Mouse (Mus musculus) kidney, embryonic 15.5 days (tissue): ENCODE measurements around the gene Slit2. TPM values are rescaled to one million over a fixed set of nuclear protein-coding genes. Genes with fewer than 3 reads are reported as not detected.

Experiments
- ATAC-seq: fragments of 200-750 bp; cut with Nextera tagmentation; replicated peaks from 2 replicates; pipeline ENCODE4 v1.8.0; 2017; ENCODE audit warnings: moderate TSS enrichment; ENCODE audit not compliant: low FRiP score
- H3K27ac ChIP-seq: fragments of 300-500 bp; sonication (generic); 2 replicates; pipeline ENCODE4 v1.5.1; 2015; ENCODE audit warnings: mild to moderate bottlenecking, inconsistent platforms
- H3K27me3 ChIP-seq: fragments of 300-500 bp; sonication (generic); 2 replicates; pipeline ENCODE4 v1.6.1; 2015; ENCODE audit warnings: inconsistent platforms
- H3K36me3 ChIP-seq: fragments of 300-500 bp; sonication (generic); 2 replicates; pipeline ENCODE4 v1.6.1; 2015; ENCODE audit warnings: inconsistent platforms
- H3K4me1 ChIP-seq: fragments of 300-500 bp; sonication (generic); 2 replicates; pipeline ENCODE4 v1.6.1; 2015; ENCODE audit warnings: inconsistent platforms
- H3K4me2 ChIP-seq: fragments of 300-500 bp; sonication (generic); 2 replicates; pipeline ENCODE4 v1.6.1; 2015; ENCODE audit warnings: moderate library complexity, mild to moderate bottlenecking, inconsistent platforms
- H3K4me3 ChIP-seq: fragments of 300-500 bp; sonication (generic); replicated peaks from 2 replicates; pipeline ENCODE4 v1.5.1; 2015; ENCODE audit warnings: mild to moderate bottlenecking, inconsistent platforms
- H3K9ac ChIP-seq: fragments of 300-500 bp; sonication (generic); 2 replicates; pipeline ENCODE4 v1.6.1; 2015; ENCODE audit warnings: mild to moderate bottlenecking, inconsistent platforms
- H3K9me3 ChIP-seq: fragments of 300-500 bp; sonication (generic); replicated peaks from 2 replicates; pipeline ENCODE4 v1.6.1; 2016; ENCODE audit warnings: inconsistent platforms
- WGBS: fragments of 180-500 bp; shearing (Covaris S2); methylation state at CpG from one replicate; pipeline ENCODE4 v1.1.7; 2015; ENCODE audit warnings: mixed read lengths; 5-methylcytosine and 5-hydroxymethylcytosine counted together
- polyA plus RNA-seq: library from polyadenylated mRNA; unstranded; fragments of >200 nt; fragmentation: Nextera tagmentation; extraction: Ambion mirVana; gene quantifications from 2 replicates; pipeline ENCODE4 v1.2.1, GENCODE M21; 2015

The Slit2 gene
- 34.8 and 36.3 TPM in 2 replicates for polyA plus RNA-seq

DNA sequence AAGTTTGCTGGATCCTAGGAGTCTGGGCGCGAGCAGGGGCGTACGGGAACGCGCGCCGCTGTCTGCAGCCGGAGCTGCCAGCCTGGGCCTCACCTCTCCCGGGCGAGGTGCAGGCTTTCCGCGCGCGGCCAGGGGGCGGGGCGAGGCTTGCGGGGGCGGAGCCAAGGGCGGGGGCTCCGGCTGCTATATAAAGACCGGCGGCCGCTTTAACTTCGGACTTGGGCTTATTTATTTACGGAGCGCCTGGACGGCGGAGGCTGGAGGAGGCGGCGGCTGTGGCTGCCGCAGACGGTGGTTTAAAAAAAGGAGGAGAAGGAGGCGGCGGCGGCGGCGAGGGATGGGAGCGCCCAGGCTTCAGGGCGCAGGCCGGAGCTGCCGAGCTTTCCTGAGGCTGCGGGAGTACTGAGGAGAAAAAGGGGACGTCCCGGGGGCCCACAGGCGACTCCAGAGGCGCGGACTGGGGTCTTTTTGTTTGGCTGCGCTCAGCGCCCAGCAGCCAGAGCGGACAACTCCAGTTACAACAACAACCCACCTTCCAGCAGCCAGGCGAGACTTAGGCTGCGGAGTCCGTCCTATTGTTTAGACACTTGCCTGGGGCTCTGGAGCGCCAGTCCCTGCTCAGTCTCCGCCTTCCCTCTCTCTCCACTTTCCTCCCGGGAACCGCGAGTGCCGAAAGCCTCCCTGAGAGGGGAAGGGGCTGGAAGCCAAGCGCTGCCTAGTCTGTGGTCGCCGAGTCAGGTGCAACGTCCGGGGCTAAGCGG lies at the start of gene Slit2:
Gene Slit2, plus strand, starts transcription at position 198 of the 761 bp plus-strand sequence.
- peak; percentile 88 for ATAC-seq
- Histone ChIP-seq H3K27me3 (peaks cover 9% of the 10 kb centered on the region; the same call in 1 of the 2 replicates), H3K4me2 (peak within 1 kb of the TSS; percentile 71), H3K9ac (peak within 1 kb of the TSS; percentile 71), H3K27ac (peak within 1 kb of the TSS; percentile 91), H3K4me3 (peak within 1 kb of the TSS; percentile 80), H3K9me3 (no peaks in the 10 kb centered on the region), H3K36me3 (no peaks in the 10 kb centered on the region), H3K4me1 (peaks cover 30% of the 10 kb centered on the region)
- under 1% methylated on average over 65 of the region's 66 CpGs for WGBS

DNA sequence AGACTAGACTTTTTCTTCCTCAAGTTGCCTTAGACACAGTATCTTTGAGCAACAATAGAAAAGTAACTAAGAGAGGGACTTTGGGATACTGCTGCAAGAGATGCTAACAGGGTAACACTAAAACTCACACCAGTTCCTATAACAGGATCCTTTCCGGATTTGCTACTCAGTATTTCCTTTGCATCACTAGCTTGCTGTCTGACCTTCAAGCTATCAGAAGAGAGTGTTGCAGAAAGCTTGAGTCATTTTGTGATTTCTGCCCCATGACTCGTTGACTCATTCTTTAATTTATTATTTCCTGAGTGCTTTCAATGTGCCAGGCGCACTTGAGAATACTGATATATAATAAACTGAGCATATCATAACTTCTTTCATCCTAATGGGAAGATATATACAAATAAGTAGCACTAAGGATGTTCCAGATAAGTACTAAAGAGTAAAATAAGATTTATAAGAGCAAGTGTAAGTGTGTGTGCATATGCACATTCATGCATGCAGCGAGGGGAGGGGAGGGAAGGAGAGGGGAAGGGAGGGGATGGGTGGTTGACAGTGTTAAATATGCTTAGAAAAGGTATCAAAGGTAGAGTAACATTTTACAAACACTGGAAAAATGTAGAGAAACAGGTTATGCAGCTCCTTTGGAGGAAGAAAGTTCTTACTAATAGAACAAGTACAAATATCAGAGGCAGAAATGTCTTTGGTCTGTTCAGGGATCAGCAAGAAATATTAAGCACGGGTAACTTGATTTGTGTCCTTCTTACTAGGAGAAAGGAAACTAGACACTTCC lies 44.2 kb upstream of the Slit2 start:
- Histone ChIP-seq H3K9me3 (no peaks in the 10 kb centered on the region), H3K4me2 (no peak overlapping the region), H3K27me3 (no peaks in the 10 kb centered on the region), H3K9ac (no peak overlapping the region), H3K4me3 (no peak overlapping the region), H3K4me1 (no peaks in the 10 kb centered on the region), H3K36me3 (no peaks in the 10 kb centered on the region), H3K27ac (no peak overlapping the region)
- no peak for ATAC-seq
- WGBS, result 60% methylated on average over 5 of the region's 5 CpGs

GRCm38 (mm10) chr5:47956451-47956850 lies 26.5 kb upstream of the Slit2 start:
- no peaks in the 10 kb centered on the region for H3K4me1 ChIP-seq
- H3K9me3 ChIP-seq, result no peaks in the 10 kb centered on the region
- no peak for ATAC-seq
- no peaks in the 10 kb centered on the region for H3K36me3 ChIP-seq
- H3K4me3 ChIP-seq, result no peak overlapping the region
- H3K4me2 ChIP-seq, result no peak overlapping the region
- 77% methylated on average over 1 of the region's 1 CpGs for WGBS
- no peaks in the 10 kb centered on the region for H3K27me3 ChIP-seq
- no peak overlapping the region for H3K27ac ChIP-seq
- H3K9ac ChIP-seq, result no peak overlapping the region

- Histone ChIP-seq H3K4me3 (no peak overlapping the region), H3K4me1 (0 out of 2 replicates have a peak, but pooled peaks cover 2% of the 10 kb centered on the region), H3K4me2 (no peak overlapping the region), H3K9ac (no peak overlapping the region), H3K9me3 (no peaks in the 10 kb centered on the region), H3K27me3 (no peaks in the 10 kb centered on the region), H3K36me3 (no peaks in the 10 kb centered on the region), H3K27ac (no peak overlapping the region)
- WGBS, result 81% methylated on average over 2 of the region's 2 CpGs
- ATAC-seq, result no peak
Measured at GRCm38 (mm10) chr5:47975795-47976194, 7.1 kb upstream of the Slit2 start.

GRCm38 (mm10) chr5:47979371-47979770 lies 3.6 kb upstream of the Slit2 start:
- Histone ChIP-seq H3K4me2 (no peak overlapping the region), H3K27me3 (peaks cover 3% of the 10 kb centered on the region; the same call in 1 of the 2 replicates), H3K9ac (no peak overlapping the region), H3K9me3 (no peaks in the 10 kb centered on the region), H3K27ac (no peak overlapping the region), H3K36me3 (no peaks in the 10 kb centered on the region), H3K4me1 (peaks cover 10% of the 10 kb centered on the region; the same call in 1 of the 2 replicates), H3K4me3 (no peak overlapping the region)
- no peak for ATAC-seq
- whole genome bisulfite sequencing, result 22% methylated on average over 4 of the region's 4 CpGs

- no peak overlapping the region for H3K4me3 ChIP-seq
- H3K36me3 ChIP-seq, result no peaks in the 10 kb centered on the region
- WGBS, result 28% methylated on average over 5 of the region's 5 CpGs
- no peak for ATAC-seq
- no peak overlapping the region for H3K27ac ChIP-seq
- peaks cover 20% of the 10 kb centered on the region for H3K4me1 ChIP-seq
- H3K4me2 ChIP-seq, result no peak overlapping the region
- no peak overlapping the region for H3K9ac ChIP-seq
- no peaks in the 10 kb centered on the region for H3K9me3 ChIP-seq
- H3K27me3 ChIP-seq, result peaks cover 9% of the 10 kb centered on the region; the same call in 1 of the 2 replicates
Measured at GRCm38 (mm10) chr5:47980459-47980858, 2.5 kb upstream of the Slit2 start.

- WGBS, result 64% methylated on average over 8 of the region's 8 CpGs
Measured at GRCm38 (mm10) chr5:47981951-47982350, 987 bp upstream of the Slit2 start.

GRCm38 (mm10) chr5:47983746-47984583 lies 1.0 kb downstream of the Slit2 start:
- no peaks in the 10 kb centered on the region for H3K9me3 ChIP-seq
- peak; percentile 0 for ATAC-seq
- WGBS, result under 1% methylated on average over 38 of the region's 38 CpGs
- H3K27me3 ChIP-seq, result peaks cover 9% of the 10 kb centered on the region; the same call in 1 of the 2 replicates
- H3K4me3 ChIP-seq, result peak overlapping the region; percentile 80
- peak overlapping the region; percentile 71 for H3K4me2 ChIP-seq
- peaks cover 33% of the 10 kb centered on the region for H3K4me1 ChIP-seq
- peak overlapping the region; percentile 91; the same call in 1 of the 2 replicates for H3K27ac ChIP-seq
- 0 out of 2 replicates have a peak, but pooled peaks cover 1% of the 10 kb centered on the region for H3K36me3 ChIP-seq
- H3K9ac ChIP-seq, result peak overlapping the region; percentile 71

More at GRCm38 (mm10) chr5:47981951-47982350, 987 bp upstream of the Slit2 start:
- no peak overlapping the region for H3K9ac ChIP-seq
- peak overlapping the region; percentile 71 for H3K4me2 ChIP-seq
- peaks cover 30% of the 10 kb centered on the region for H3K4me1 ChIP-seq
- H3K27ac ChIP-seq, result no peak overlapping the region
- no peaks in the 10 kb centered on the region for H3K36me3 ChIP-seq
- peaks cover 9% of the 10 kb centered on the region; the same call in 1 of the 2 replicates for H3K27me3 ChIP-seq
- H3K9me3 ChIP-seq, result no peaks in the 10 kb centered on the region
- H3K4me3 ChIP-seq, result peak overlapping the region; percentile 80
- ATAC-seq, result no peak

GRCm38 (mm10) chr5:47984584-47985197 lies 1.8 kb downstream of the Slit2 start:
- H3K4me2 ChIP-seq, result peak overlapping the region; percentile 71
- no peaks in the 10 kb centered on the region for H3K9me3 ChIP-seq
- ATAC-seq, result peak; percentile 13; the same call in 1 of the 2 replicates
- peaks cover 32% of the 10 kb centered on the region for H3K4me1 ChIP-seq
- H3K9ac ChIP-seq, result peak overlapping the region; percentile 71
- H3K27me3 ChIP-seq, result peaks cover 9% of the 10 kb centered on the region; the same call in 1 of the 2 replicates
- H3K4me3 ChIP-seq, result peak overlapping the region; percentile 80
- WGBS, result 2% methylated on average over 23 of the region's 23 CpGs
- H3K36me3 ChIP-seq, result 0 out of 2 replicates have a peak, but pooled peaks cover 3% of the 10 kb centered on the region
- peak overlapping the region; percentile 55 for H3K27ac ChIP-seq

DNA sequence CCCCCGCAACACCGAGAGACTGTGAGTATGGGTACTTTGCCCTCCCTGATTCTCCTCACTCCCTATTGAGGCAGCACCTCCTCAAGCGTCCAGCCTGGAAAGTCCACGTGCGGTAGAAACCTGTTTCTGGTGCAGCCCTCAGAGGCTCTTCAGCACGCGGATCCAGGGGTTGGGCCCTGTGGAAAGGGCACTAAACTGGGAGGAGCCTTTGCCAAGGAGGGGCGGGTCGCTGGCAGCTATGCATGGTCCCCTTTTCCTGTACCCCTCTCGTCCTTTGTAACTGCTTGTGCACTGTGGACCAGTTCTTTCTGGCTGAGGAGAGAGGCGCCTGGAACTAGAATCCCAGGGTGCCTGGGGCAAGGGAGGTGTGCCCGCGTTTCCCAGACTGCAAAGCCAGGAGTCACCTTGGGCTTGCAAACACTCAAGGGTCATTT lies 2.3 kb downstream of the Slit2 start:
- no peaks in the 10 kb centered on the region for H3K9me3 ChIP-seq
- peaks cover 32% of the 10 kb centered on the region for H3K4me1 ChIP-seq
- 0 out of 2 replicates have a peak, but pooled peaks cover 3% of the 10 kb centered on the region for H3K36me3 ChIP-seq
- under 1% methylated on average over 13 of the region's 13 CpGs for WGBS
- ATAC-seq, result peak; percentile 43
- peak overlapping the region; percentile 55 for H3K27ac ChIP-seq
- peaks cover 9% of the 10 kb centered on the region; the same call in 1 of the 2 replicates for H3K27me3 ChIP-seq
- peak overlapping the region; percentile 71 for H3K9ac ChIP-seq
- peak overlapping the region; percentile 80 for H3K4me3 ChIP-seq
- H3K4me2 ChIP-seq, result peak overlapping the region; percentile 71
